Mouse (Mus musculus): ENCODE measurements around the gene Naa38. TPM values are rescaled to one million over a fixed set of nuclear protein-coding genes. Genes with fewer than 3 reads are reported as not detected.

Gene Naa38
- total RNA-seq, 2 experiments from 2014 or later: 70.5 to 72.1 TPM

DNA sequence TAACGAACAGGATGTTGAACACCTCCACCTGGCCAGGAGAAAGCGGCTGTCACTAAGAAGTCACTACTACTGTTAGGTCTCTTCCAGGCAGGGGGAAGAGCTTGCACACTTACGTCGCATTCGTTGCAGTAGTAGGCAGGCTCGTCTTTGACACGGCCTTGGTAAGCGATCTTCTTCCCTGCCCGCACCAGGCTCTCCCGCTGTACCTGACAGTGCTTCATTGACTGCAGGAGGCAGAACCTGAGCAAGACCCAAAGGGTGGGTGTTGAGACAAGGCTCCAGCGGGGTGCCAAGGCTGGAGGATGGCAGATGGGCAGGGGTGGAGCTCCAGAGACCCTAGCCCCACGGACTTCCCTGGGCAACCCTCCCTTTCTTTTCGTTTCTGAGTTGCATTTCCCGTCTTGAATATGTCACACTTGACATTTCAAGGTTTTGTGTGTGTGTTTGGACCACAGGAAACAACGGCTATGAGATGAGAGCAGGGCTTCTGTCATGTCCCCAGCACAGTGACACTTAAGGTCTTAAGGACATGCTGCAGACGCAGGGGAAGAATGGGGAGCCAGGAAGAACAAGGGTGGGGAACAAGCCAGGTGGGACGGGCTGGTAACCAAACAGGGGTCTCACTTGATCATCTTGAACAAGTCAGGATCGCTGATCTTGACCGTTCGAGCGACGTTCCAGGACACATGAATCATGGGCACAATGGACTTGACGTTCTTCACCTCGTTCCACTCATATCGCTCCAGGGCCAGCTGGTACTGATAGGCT, 5.0 kb downstream of the Naa38 start:
- no peak for DNase-seq (ENCODE audit: low spot score)

DNA sequence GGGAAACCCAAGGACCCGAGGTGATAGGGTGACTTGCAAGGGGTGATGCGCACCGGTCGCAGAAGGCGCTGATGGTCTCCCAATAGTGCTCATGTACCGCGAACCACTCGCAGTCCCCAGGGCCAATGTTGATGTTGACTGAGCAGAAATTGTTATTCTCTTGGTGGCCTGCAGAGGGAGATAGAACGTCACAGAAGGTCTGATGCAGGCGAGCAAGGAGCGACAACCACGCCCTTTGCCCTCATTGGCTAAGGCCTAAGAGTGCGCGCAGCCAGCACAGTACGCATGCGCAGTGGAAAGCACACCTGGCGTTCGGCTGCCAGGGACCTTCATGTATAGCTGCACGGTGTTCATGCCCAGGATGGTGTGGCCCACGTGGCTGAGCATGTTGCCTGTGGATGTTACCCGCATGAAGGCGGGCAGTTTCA, 5.9 kb downstream of the Naa38 start:
- peak; percentile 92 for DNase-seq (ENCODE audit: low spot score)

DNA sequence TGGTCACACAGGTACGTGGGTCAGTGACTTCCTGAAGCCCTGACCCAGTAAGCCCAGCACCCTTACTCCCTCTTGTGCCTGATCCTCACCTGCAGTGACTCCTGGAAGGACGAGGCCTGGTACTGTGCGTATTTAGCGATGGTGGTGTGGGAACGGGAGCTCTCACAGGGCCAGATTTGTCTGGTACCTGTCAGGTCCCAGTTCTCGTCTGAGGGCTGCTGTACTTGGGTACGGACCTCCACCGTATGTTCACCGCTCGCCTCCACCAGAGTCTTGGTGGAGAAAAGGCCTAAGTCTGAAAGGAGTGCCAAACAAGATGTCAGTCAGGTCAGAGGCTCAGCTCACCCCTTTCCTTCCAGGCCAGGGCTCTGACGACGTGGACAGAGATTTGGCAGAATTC, 6.7 kb downstream of the Naa38 start:
- DNase-seq (ENCODE audit: low spot score): peak; percentile 10

DNA sequence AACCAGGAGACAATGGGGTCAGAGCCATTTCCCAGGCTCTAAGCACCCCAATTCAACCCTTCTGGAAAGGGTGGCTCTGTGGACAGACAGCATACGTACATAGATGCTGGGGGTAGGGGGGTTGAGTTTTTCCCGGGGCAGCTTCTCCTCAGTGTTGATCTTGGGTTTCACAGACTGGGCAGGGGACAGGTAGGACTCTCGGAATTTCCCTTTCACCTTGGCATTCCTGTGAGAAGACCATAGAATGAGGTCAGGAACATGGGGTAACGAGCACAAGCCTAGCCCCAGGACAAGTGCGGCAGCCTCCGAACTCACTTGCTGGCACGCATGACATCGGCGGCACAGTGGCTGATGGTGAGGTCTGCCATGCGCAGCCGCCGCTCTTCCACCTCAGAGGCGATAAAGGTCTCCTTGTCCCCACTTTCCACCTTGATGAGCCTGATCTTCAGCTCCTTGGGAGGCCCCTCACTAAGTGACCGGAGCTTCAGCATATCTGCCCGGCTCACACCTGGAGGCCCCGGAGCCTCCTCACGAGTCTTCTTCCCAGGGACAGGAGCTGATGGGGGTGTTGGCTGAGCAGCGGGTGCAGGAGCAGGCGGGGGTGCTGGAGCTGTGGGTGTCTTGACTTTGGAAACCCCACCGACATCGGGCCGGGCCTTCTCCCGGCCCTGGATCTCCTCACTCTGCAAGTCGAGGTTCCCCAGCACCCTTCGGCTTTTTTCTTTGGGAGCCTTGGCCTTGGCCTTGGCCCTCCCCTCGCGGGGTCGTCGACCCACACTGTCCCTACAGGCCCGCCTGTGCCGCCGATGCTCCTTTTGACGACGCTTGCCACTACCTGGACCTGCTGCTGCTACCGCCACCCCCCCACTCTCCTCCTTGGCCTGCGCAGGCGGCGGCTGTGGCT, 8.7 kb downstream of the Naa38 start:
- DNase-seq (ENCODE audit: low spot score): peak; percentile 5

DNA sequence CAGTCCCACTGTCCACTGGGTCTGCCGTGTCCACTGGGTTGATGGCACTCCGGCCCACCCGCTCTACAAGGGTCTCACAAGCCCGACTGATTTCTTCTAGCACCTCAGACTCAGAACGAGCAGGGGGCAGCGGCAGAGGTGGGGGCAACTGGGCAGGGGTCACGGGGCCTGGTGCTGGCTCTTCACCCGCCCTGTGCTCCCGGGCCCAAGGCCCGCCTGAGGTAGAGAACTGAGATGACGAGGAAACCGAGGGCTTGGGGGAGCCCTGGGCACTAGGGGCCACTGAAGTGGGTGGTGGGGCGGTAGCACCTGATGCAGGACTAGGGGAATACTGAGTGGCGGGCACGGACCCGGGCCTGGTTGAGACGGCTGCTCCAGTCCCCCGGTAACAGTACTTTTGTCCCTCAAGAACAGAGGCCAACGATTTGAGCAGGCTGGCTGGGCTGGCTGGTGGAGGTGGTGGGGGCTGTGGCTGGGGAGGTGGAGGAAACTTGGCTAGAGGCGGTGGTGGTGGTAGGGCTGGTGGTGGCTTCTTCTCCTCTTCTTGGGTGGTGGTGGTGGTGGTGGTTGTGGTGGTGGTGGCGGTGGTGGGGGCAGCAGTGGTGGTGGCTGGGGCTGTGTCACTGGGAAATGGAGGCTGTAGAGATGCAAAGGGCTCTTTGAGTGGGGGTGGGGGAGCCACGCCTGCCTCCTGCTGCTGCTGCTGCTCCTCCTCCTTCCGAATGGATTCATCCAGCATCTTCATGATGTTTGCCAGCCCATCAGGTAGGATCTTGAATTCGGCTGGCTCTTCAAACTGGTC, 9.5 kb downstream of the Naa38 start:
- DNase-seq (ENCODE audit: low spot score): no peak

DNA sequence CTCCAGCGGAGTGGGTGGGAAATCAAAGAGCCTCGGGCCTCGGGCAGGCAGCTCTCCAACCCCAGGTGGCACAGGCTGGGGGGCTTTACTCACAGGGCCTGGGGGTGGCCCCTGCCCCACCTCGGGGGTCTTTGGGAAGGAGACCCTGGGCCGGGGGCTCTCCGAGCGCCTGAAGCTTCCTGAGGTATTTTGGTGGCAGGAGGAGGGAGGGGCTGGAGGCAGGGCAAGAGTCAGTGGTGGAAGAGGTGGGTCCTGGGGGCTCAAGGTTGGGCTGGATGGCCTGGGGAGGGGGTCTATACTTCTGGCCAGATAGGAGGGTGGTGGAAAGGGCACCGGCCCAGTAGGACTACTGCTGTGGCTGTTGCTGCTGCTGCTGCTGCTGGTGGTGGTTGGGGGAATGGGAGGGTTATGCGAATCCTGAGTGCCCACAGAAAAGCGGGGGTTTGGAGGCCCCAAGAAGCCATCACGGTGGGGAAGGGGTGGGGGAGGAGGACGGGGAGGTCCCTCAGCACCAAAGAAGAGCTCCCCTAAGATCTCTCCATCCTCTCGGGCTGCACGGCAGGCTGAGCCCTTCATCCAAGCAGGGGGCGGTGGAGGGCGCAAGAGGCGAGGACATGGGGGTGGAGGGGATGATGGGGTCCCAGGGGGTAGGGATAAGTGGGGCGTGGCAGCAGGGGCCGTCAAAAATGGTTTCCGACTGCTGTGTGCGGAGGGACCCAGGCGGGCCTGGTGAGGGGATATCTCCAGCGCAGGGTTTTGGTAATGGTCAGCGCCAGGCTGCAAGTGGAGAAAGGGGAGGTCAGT, 10.3 kb downstream of the Naa38 start:
- DNase-seq (ENCODE audit: low spot score): peak; percentile 1

DNA sequence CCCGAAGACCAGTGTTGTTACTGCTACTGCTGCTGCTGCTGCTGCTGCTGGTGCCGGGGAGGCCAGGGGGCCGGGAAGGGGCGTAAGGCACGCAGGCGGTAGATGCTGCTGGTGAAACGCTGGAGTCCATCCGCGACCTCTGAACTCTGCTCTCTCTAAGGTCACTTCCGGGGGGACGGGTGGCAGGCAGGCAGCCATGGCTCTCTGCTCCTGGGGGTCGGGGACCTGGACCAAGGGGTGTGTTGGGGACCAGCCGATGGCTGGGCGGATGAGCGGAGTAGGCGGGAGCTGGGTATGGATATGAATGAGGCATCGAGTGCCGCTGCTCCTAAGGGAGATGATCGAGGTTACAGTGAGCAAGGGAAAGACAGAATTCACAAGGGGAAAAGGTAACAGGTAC, 11.0 kb downstream of the Naa38 start:
- DNase-seq (ENCODE audit: low spot score): peak; percentile 3

DNA sequence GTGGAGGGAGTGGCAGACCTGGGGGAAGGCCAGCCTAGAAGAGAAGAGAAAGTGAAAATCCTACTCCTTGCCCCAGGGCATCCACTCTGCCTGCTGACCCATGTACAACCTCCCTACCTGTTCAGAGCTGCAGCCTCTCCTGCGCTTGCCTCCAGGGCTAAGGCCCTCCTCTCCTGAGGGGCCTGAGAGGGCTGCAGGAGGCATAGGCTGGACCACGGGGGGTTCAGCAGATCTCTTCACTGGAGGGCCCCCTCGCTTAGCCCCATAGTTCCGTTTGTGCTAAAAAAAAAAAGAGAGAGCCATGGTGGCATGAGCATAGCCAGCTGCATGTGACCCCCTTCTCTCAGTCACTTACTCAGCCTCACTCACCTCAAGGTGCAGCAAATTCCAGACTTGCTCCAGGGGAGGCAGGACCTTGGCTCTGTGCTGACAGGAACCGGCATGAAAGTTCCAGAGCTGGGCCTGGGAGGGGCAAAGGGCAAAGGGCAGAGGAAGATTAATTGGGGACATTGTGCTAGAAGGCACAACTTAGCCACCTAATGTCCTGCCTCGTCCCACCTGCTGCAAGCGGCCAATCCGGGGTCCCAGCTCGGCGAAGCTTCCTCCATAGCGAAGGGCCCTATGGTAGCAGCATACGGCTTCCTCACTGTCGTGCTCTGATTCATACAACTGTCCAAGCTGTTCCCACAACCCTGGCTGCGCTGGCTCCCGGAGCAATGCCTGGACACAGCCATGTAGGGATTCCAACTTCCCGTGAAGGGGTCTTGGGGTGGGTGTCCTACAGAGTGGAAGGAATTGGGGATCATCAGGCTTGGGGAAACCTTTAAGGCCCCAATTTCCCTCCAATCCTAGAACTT, 11.8 kb downstream of the Naa38 start:
- peak; percentile 1 for DNase-seq (ENCODE audit: low spot score)

DNA sequence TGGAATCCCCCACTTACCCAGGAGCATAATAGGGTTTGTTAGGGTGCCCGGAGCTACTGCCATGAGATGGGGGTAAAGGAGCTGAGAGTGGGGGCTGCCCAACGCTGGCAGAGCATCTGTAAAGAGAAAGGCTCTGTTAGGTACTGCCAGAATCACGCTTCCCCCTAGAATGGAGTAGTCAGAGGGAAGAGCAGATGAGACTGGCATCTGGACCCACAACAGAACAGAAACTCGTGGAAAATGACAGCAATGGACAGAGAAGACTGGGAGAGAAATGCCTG, 12.4 kb downstream of the Naa38 start:
- DNase-seq (ENCODE audit: low spot score): no peak

DNA sequence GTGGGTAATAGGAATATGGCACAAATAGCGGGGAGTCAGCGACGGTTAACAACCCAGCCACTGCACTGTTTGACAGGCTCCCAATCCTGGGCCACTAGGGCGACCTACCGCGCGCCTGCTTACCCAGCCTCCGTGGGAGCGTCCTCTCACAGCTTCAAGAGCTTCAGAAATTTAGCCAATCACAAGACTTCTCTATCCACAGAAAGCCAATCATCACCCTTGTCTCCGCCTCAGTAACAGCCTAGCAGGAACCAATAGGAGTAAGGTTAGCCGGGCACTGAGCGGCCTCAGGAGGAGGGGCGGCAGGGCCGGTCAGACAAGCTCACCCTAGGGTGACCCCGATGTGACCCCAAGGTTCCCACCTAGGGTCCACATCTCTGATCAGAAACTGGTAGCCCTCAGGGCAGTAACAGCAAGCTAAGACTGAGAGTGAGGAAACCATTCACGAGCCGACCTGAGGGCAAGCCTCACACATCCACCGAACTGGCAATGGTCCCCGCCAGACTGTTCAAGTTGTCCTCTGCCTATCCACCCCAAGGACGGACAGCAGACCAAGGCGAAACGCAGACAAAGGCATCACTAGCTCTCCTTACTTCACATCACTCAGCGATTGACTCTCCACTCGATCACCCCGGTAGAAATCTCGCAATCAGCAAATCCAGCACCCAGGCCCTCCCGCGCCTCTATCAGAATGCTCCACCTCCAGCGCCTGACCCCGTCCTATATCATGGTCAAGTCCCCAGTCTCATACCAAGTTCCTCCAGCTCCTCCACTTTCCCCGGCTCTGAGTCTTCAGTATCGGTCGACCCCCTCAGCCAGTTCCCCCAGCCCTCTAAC, 13.5 kb downstream of the Naa38 start:
- DNase-seq (ENCODE audit: low spot score): peak; percentile 87

DNA sequence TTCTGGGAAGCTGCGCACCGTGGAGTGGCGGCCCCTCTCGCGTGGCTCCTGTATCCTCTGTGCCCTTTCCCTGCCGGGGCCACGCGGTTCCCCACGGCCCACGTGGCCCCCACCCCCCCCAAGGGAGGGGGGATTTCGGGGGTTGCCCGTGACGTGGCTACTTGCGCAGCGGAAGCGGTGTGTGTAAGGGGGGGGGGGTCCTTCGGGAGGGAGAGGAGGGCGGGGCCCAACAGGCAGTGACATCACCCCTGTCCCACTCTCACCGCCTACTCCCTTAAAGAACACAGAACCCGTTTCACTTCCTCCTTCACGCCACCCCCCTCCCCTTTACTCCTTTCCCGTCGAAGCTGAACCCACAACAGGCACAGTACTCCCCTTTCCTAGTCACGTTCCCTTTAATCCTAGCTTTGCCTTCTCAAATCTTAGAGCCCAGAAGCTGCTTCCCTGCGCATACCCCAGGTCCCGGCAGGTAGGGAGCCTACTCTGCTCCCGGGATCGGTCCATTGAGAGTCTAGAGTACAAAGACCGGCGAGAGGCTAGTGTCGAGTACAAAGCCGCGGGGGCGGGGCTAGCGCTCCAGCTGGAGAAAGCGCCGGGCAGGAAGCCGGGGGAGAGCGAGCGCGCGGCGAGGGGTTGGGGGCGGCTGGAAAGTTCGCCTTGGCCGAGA, 14.2 kb downstream of the Naa38 start:
- peak; percentile 64 for DNase-seq (ENCODE audit: low spot score)

DNA sequence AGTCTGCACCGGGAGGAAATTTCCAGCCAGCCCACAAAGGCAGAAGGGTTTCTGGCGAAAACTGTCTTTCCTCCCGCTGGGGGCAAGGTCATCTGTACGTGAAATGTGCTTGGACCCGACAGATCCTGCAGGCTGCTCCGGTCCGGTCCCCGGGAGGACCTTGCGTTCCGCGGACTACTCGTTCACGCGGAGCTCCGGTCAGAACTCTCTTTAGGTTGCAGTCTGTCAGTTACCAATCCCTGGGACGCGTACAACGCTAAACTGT, 14.7 kb downstream of the Naa38 start:
- DNase-seq (ENCODE audit: low spot score): no peak

DNA sequence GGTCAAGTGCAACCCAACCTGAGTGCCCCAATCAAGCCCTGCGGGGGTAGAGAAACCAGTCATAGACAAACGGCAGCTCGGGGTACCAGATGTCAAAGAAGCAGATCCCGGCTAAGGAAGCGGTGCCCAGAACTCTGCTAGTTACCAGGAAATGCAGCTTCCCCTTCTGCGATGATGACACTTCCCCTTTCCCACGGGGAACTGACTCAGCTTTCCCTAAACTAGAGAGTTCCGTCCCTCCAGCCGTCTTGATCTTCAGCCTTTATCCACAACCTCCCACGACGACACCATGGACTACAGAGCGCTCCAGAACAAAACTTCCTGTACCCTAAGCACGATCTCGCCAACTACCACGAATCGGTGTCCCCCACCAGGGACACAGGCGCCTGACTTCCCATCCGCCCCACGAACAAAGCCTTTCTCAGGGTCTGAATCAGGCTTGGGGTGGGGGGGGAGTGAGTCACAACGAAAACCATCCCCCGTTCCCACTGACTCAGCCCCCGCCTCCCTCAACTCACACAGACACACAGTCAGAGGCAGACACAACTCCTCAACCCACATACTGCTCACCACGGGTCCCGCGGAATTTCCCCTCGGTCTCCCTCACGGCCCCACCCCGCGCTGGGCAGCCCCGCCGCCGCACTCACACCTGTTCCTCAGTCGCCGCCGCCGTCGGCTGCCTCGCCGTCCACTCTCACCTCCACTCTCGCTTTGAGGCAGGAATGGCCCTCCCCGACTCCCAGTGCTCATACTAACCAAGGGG, 15.2 kb downstream of the Naa38 start:
- peak; percentile 66 for DNase-seq (ENCODE audit: low spot score)

DNA sequence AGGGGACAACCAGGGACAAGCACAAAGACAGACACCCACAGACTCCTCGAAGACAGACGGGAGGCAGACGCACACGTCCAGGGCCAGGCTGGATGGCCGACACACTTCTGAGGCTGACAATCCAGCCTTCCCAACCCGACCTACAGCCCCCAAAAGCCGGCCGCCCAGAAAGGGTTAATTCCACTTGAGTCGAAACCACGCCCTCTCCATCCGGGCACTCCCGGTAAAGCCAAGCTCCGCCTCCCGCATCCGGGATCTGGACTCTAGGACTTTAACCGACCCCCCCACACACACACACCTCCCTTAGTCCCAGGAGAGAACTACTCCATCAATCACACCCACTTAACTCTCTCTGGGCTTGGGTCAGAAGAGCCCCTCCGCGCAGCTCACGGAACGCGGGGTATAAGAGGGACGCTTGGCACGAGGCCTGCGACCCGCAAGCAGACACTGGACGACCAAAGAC, 15.8 kb downstream of the Naa38 start:
- DNase-seq (ENCODE audit: low spot score): peak; percentile 95

DNA sequence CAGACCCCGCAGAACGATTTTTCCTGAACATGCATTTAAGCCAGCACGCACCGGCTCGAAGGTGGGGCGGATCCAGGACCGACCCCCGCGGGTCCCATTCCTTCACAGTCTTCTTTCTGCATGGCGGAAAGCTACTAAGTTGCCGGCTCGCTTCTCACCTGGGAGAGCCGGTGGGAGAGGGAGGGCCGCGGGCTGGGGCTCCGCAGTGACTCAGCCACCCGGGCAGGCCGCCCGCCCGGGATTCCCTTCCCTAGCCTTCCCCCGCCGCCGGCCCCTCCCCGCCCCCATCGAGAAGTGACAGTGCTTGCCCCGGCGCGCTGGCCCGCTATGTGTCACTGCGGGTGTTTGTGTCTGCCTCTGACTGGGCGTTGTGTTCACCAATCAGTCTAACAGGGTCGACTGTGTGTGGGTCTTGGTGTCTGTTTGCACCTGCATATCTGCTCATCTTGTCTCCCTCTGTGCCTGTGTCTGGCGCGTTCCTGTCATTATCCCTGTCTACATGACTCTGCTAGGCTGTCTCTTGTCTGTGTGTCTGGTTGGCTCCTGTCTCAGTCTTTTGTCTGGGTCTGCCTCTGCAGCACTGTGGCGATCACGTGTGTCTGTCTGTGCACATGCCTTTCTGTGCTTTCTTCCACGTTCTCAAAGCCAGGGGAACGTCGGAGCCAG, 16.4 kb downstream of the Naa38 start:
- peak; percentile 80 for DNase-seq (ENCODE audit: low spot score)

DNA sequence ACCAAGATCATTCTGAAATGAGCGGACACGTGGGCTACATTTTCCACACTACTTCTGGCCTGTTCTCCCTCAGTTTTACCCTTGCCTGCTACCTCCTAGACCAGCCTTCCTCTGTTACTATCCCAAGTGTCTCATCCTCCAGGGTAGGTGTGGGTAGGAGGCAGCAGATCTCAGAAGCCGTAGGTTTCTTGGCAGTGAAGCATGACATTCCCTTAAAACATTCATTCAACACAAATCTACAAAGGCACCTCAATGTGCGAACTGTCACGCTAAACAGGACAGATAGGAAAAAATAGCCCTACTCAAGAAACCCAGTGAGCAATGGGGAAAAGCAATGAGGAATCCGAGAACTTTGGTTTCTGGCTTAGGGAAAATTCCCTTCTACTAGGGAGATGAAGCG, 17.3 kb downstream of the Naa38 start:
- DNase-seq (ENCODE audit: low spot score): peak; percentile 1
